Mouse (Mus musculus) cortical plate, adult 2 months (tissue): ENCODE measurements at regions not wholly inside any gene's neighbourhood (a gene's known extent, or its start where the extent isn't known, plus 50 kb on each side); places are given as distances from the start of the nearest gene placed in this dataset.

ENCODE experiments used
- CTCF ChIP-seq: fragments of 200-500 bp; IDR thresholded peaks from 2 replicates; pipeline ENCODE4 v1.5.1; 2011; ENCODE audit warnings: mild to moderate bottlenecking, control low read depth, low read length; ENCODE audit not compliant: insufficient read depth; ENCODE audit errors: extremely low read depth
- POLR2A ChIP-seq: fragments of 200-500 bp; IDR thresholded peaks from 2 replicates; pipeline ENCODE4 v1.6.1; 2011; ENCODE audit warnings: mild to moderate bottlenecking, low read length, control low read depth; ENCODE audit not compliant: insufficient read depth; ENCODE audit errors: extremely low read depth

- no peak for TF ChIP-seq POLR2A
- TF ChIP-seq CTCF: no peak
Observed at GRCm38 (mm10) chr12:39938211-39938610, 99.6 kb downstream of the Arl4a start.
